Mouse (Mus musculus): Measurements from ENCODE around the gene Ice2. TPM values are rescaled to one million over a fixed set of nuclear protein-coding genes. Genes with fewer than 3 reads are reported as not detected.

Gene Ice2
- 1 to 10 TPM; 5.7 to 8.0 TPM for total RNA-seq (2021)
- long read RNA-seq, experiment 1, full-length matches to known transcripts, result 1 of 6 reads
- long read RNA-seq, experiment 1, partial matches to known transcripts, result 0 of 6 reads
- long read RNA-seq, experiment 1, other reads (novel, unspliced or antisense), result 5 of 6 reads
- long read RNA-seq, experiment 2, full-length matches to known transcripts, result 2 of 6 reads
- long read RNA-seq, experiment 2, partial matches to known transcripts, result 1 of 6 reads
- long read RNA-seq, experiment 2, other reads (novel, unspliced or antisense), result 3 of 6 reads

DNA sequence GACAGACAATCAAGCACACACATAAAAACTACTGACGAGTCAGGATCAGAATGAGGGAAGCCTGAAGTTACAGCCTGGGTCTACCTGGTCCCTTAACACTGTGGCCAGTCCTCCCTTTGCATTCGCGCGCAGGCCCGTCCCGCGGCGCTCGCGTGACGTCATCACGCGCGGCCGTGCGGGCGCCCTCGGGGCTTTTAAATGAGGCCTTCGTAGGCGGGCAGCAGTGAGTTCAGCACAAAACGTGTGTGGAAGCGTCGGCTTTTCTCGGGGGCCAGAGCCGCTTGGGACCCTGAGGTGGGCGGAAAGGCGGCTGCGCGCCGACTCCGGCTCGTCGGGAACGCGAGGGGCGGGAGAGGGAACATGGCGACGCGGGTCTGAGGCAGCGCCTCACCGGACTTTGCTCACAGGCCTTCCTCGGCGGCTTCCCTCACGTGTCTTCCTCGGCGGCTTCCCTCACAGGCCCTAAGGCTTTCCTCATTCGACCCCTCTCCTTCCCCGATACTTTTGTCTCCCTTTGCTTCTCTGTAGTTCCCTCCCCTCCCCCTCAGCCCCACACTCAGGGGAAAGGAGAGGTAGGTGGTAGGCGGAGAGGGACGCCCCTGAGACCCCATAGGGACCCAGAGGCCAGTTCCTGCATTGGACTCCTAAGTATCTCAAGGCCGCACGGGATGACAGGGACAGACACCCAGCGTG is at the start of gene Ice2:
TSS of gene Ice2 (plus strand) at position 147 of the 693 bp plus-strand sequence.
- peak; percentile 71 for DNase-seq

DNA sequence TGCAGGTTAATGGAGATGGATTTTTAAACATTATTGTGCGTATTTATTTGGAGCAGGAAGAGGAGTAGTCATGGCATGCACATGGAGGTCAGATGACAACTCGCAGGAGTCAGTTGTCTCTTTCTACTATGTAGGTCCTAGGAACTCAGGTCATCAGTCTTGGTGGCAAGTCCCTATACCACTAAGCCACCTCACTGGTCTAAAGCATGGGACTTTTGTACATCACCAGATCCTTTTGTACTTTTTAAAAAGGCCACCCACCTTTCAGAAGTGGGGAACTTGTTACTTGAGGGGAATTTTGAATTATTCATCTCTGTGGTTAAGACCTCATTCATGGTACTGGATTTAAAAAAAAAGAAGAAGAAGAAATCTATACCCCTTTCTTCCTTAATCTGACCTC is 48.2 kb upstream of the Ice2 start:
- no peak for DNase-seq

DNA sequence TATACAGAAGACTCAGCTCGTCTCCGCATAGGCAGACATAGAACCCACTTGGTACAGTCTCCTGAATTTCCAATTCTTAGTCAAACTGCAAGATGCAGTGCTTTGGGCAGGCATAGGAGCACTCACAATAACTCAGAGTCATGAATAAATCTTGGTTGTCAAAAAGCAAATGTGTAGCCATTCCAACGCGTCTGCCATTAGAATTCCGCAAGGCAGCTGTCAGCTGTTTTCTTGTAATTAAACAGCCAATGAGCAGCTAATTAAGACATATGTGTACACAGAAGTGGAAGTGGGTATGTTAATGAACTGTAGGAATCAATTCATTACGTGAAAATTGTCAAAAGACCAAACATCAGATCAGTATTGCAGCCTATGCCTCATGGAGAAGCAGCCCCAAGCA is 43.5 kb upstream of the Ice2 start:
- no peak for DNase-seq

DNA sequence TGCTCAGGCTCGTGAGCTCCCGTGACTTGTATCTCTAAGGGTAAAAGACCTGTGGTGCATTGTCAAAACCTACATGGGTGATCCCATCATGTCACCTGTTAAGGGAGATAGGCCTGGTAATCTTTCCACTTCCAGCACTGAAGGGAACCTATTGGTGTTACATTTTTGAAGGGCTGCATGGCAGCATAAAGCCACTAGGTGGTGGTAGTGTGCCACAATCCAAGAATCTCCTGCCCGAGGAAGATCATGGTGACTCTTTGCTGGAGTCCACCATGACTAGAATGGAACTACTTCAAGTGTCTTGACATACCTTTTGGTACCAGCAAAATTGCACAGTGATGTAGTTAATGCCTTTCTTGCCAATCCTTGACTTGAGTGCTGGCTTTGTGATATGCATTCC is 39.9 kb upstream of the Ice2 start:
- DNase-seq, result peak; percentile 42

DNA sequence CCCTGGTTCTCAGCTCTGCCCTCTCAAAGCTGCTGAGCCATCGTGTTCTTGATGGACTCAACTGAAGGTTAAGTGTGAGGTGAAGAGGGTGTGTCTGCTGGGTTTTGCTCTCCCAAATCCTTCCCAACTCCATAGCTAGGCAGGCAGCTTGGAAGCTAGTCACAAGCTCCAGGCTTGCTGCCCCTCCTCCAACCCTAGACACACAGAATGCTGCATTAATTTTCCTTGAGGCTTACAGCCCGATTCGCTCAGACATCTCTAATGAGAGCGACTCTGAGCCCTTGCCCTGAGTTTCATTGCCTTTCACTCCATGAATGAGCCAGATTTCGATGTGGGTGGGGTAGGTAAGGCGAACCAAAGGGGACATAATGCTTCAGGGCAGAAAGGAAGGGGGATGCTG is 38.9 kb upstream of the Ice2 start:
- DNase-seq, result no peak

DNA sequence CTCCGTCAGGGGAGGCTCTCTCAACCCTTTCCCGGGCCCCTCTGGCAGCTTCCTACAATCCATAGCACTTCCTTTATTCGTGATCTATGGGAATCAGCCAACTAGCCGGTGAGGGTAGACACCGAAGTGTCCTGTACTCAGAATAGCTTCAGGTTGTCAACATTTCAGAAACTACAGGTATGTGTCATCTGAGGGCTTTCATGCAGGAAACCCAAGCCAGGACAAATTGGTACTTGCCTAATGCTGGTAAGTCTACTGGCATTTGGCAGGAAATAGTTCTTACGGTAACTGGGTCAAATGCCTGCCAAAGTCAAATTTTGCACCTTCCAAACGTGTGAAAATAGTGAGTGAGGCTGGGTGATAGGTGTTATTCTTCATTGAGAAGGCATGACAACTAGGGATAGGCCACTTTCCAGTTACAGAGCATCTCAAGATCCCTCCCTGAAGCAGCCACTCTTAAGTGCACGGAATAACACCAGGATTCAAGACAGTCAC is 35.7 kb upstream of the Ice2 start:
- no peak for DNase-seq

DNA sequence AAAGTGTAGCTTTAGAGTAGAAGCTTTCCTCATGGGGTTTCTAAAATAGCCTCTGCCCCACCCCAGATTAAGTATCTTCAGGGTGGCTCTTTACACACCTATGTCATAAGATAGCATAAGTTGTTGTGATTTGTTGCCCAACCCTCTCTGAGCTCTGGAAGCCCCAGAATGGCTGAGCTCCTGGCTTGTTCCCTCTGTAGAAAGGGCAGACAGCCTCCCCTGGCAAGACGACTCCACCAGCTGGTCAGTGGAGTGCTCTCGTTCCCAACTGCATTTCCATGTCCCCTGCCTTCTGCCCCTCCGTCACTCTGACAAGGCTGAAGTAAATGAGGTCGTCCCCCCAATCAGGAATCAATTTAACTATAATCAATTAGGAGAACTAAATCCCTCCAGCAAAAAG is 34.9 kb upstream of the Ice2 start:
- DNase-seq, result no peak

DNA sequence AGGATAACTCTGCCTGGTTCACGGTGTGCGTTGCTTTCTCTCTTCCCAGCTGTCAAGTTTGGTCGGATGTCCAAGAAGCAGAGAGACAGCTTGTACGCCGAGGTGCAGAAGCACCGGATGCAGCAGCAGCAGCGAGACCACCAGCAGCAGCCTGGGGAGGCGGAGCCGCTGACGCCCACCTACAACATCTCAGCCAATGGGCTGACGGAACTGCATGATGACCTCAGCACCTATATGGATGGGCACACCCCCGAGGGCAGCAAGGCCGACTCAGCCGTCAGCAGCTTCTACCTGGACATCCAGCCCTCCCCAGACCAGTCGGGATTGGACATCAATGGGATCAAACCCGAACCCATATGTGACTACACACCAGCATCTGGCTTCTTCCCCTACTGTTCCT is 33.6 kb upstream of the Ice2 start:
- DNase-seq, result no peak

DNA sequence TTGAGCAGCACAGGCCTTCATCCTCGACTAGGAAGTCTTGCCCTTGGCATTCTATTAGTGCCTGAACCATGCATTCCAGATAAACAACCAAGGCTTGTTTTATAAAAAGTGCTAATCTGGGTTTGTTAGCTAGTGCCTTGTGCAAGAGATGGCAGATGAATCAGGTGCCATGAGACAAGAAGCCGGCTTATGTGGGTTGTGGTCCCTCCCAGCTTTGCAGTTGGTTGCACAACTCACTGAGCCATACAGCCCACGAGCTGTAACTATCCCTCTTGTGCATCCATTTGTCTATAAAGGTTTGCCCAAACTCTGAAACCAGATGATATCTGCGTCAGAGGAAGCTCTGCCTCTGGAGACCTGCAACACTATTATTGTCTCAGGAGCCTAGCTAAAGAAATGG is 30.7 kb upstream of the Ice2 start:
- DNase-seq, result no peak

DNA sequence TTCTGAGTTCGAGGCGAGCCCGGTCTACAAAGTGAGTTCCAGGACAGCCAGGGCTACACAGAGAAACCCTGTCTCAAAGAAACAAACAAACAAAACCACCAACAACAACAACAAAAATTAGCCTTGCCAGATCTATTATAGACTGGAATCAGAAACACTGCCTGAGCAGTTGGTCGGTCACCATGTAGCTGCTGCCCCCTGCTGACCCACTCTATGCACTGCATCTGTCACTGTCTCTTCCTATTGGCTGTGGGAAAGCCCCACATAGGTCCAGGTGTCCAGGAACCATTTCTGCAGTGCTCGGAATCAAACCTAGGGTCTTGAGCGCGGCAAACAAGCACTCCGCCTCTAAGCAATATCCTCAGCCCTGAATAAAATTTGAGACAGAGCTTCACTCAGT is 29.6 kb upstream of the Ice2 start:
- DNase-seq, result peak; percentile 73

DNA sequence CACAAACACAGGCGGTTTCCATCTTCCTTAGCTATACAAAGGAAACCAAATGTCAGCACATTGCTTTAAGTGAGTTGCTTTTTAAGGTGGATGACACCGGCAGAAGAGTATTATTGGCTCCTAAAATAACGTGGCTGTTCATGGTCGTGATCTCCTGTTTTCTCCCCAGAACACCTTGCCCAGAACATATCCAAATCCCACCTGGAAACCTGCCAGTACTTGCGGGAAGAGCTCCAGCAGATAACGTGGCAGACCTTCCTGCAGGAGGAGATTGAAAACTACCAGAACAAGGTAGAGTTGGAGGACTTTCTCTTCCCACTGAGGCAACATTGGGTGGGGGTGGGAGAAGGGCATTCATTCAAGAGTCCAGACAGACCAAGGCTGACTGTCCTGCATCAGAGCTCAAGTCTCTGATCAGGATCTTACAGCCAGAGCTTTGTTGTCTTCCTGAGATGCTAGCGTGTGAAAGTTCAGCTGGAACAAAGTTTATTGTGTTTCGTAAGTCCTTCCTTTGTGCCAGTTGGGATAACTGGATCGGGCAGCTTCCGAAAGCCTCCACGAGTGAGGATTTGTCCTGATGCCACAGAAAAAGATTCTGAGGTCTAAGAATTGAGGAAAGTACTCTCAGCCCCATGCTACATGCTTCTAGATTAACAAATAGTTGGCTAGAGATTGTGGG is 26.5 kb upstream of the Ice2 start:
- no peak for DNase-seq

DNA sequence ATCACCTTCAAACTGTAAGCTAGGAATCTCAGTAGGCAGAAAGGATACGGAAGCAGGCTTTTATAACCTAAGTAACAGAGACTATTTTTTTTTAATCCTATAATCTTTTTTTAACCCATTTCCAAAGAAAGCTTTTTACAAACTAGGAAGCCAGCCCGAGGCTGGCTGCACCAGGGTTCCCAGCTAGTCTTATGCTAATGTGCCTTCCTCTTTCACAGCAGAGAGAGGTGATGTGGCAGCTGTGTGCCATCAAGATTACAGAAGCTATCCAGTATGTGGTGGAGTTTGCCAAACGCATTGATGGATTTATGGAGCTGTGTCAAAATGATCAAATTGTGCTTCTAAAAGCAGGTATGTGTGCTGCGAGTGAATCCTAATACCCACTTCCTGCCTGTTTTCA is 24.8 kb upstream of the Ice2 start:
- no peak for DNase-seq

DNA sequence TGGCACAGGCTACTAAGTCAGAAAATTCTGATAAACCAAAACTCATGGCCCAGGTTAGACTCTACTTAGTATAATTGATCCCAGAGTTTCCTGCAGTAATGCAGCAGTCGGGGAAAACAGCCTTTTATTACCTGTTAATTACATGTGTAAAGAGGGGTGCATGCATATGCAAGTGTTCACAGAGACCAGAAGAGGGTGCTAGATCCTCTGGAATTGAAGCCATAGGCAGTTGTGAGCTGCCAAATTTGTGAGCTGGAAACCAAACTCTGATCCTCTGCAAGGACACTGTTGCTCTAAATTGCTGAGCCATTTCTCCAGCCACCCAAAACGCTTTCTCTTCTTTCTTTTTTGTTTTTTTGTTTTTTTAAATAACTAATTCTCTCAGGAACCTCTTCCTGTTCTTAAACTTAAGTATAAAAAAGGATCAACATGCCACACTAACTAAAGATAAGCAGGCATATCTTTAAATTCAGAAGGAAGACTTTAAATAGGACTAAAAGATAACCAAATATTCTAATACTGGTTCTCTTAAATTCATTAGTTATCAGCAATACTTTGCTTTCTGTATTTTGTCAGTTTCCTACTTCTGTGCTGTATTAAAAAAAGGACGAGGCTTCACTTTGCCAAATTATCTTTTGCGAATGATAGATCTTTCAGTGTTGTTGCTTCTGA is 20.6 kb upstream of the Ice2 start:
- DNase-seq, result no peak

DNA sequence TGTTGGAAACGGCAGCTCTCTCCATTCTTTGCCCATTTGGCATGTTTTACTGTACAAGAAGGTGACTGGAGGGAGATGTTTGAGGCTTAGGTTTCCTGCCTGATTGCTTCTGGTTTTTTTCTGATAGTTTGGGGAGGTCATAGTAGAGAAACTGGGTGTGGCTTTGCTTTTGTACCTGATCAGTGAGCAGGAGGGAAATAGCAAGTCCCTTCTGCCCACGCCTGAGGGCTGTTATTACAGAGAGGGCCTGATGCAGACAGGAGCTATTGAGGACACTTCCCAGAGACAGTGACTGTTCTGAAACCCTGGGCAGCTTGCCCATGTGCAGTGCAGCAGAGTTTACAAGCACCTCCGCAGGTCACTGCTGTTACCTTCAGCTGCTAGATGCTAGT is 20.1 kb upstream of the Ice2 start:
- no peak for DNase-seq

DNA sequence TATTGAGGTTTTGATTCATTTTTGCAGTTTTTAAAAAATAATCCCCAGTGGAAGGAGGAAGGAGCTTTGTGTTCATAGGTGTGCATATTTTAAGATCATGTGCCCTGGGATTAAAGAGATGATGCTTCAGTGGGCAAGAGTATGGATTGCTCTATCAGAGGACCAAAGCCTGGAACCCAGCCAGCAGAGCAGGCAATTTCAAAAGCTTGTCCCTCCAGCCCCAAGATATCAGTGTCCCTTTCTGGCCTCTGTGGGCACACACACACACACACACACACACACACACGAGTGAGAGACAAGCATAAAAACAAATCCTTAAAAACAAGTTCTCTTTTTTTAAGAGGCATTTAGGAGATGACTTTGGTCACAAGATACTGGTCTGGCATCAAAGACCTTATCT is 17.2 kb upstream of the Ice2 start:
- no peak for DNase-seq

DNA sequence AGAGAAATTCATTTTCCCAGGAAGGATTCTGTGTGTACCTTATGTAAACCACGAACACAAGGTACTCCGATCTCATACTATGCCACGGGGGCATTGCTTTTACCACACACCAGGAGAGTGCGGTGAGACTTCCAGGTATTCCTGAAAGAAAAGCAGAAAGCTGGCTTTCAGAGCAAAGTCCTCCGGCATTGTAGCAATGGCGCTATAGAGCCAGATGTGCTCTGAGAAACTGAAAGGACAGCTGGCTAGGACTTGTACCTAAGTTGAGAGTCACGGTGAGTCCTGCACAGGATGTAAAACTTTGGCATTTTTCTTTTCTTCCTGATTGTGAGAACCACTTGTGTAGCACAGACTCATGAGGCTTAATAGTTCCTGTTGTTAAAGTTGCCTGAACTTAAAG is 16.0 kb upstream of the Ice2 start:
- no peak for DNase-seq

DNA sequence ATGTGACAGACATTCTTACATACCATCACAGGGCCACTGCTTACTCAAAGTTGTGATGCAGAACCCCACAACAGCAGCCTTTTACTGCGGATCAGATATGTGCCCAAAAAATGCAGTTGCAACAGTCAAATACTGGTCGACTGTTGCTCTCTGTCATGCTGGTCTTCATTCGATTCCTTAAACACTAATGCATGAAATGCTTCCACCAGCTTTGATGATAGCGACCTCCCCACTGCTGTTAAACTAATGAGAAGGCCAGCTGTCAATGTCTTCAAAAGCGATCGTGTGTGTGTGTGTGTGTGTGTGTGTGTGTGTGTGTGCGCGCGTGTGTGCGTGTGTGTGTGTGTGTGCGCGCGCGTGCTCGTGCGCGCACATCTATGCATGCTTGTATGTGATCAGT is 13.2 kb upstream of the Ice2 start:
- no peak for DNase-seq

DNA sequence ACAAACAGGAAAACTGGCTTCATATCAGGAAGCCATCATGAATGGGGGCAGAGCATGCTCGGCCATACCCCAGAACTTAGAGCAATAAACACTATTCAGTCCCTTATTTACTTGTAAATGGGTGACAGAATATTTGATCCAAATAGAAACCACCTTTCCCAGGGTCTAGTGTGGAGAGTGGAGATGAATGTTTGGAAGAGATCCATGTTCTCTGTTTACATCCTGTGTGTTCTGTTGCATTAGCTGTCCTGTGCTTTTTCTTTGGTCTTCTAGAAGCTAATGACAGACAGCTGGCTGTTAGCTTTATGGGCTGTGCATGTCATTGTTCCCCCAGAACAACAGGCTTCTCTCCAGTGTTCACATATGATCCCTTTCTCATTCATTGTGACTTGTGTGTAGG is 12.8 kb upstream of the Ice2 start:
- DNase-seq, result no peak

DNA sequence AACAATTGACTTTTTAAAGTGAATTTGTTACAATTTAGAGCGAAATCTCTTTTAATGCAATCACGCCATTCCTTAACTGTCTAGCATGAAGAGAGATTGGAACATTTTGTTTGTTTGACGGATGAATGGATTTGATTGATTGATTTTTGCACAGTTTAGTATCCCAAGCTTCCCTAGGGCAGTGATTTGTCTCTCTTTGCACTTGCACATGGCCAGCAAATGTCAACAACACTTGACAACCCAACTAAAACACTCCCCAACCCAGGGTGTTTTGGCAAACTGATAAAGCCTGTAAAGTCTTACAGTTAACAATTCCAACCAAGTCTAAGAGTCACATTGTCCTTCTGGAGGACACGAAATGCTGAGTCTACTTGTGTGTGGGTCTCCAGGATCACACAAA is 10.4 kb upstream of the Ice2 start:
- no peak for DNase-seq

DNA sequence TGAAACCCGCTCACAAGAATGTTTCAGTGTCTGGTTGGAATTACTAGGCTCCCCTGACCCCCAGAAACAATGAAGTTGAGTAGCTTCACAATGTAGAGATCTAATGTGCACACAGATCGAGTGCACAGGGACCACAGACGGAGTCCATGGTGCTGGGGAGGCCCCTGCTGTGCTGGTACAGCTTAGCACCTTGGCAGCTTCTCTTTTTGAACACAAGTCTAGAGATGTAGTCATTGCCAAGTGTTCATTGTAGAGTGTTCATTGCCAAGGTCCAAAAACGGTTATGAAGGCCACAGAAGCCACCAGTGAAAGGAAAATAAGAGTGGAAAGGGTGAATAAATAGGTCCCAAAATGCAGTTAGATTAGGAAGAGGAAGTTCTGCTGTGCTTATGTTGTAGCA is 7.1 kb upstream of the Ice2 start:
- no peak for DNase-seq

DNA sequence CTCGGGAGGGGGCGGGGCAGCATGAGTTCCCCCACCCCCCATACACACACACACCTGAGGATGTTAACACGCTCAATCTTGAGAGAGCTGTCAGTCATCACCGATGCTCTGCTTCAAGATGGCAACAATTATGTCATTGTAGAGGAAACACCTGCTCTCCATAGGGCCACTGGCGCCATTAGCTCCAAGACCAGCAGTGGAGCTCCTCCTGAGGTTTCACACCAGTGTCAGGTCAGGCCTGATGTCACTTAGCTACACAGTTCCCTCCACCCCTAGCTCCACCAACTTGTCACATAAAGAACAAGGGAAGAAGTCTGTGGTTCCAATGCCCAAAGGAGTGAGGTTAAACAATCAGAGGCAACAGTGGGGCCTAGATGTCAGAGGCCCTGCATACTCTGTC is 3.5 kb upstream of the Ice2 start:
- DNase-seq, result no peak

DNA sequence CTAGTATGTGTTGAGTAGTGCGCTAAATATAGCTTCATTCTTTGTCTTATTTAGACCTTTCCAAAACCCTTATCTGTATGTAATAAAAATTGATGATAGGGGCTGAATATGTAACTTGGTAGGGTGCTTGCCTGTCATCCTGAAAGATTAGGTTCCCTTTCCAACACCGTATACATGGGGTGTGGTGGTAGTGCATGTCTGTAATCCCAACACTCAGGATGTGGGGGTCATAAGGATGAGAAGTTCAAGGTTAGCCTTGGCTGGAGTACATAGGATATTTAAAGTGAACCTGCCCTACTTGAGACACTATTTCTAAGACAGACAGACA is 310 bp upstream of the Ice2 start:
- no peak for DNase-seq

DNA sequence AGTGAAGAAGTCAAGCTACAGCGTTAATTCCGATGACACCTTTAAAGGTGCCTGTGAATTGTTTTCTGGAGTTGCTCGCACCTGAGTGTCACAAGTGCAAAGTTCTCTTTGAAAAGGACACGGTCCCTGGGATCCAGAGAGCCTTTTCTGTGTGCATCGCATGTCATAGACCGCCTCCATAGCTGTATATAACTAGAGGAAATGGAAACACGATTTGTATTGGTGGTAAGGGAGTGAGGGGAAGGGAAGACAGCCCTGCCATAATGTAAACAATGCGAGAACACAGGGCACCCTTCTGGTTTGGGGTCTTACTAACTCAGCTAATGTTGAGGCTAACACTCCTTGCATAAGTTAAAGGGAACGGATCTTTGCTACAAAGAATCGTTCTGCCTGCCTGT is 746 bp downstream of the Ice2 start:
- DNase-seq, result no peak
